Mouse (Mus musculus) lung, embryonic 14.5 days (tissue): ENCODE data around the gene Hdac6. TPM values are rescaled to one million over a fixed set of nuclear protein-coding genes. Genes with fewer than 3 reads are reported as not detected.

Experiments
- ATAC-seq: fragments of 200-750 bp; cut with Nextera tagmentation; 2 replicates; pipeline ENCODE4 v1.8.0; 2017; ENCODE audit warnings: mild to moderate bottlenecking, moderate TSS enrichment, moderate library complexity; ENCODE audit not compliant: insufficient read depth
- DNase-seq: peaks from one replicate; pipeline ENCODE4 v3.0.0-alpha.2; 2015
- H3K27ac ChIP-seq: fragments of 300-500 bp; sonication (generic); 2 replicates; pipeline ENCODE4 v1.5.1; 2014; ENCODE audit warnings: low read depth, mild to moderate bottlenecking, moderate library complexity
- H3K27me3 ChIP-seq: fragments of 300-500 bp; sonication (generic); 2 replicates; pipeline ENCODE4 v1.6.1; 2014; ENCODE audit warnings: low read length, control low read depth; ENCODE audit not compliant: insufficient read depth
- H3K36me3 ChIP-seq: fragments of 300-500 bp; sonication (generic); 2 replicates; pipeline ENCODE4 v1.6.1; 2014; ENCODE audit warnings: control low read depth; ENCODE audit not compliant: insufficient read depth
- H3K4me1 ChIP-seq: fragments of 300-500 bp; sonication (generic); 2 replicates; pipeline ENCODE4 v1.6.1; 2014; ENCODE audit warnings: antibody characterized with exemption, control low read depth; ENCODE audit not compliant: insufficient read depth
- H3K4me2 ChIP-seq: fragments of 300-500 bp; sonication (generic); 2 replicates; pipeline ENCODE4 v1.6.1; 2014; ENCODE audit warnings: mild to moderate bottlenecking
- H3K4me3 ChIP-seq: fragments of 300-500 bp; sonication (generic); 2 replicates; pipeline ENCODE4 v1.5.1; 2014; ENCODE audit warnings: low read depth, low read length
- H3K9ac ChIP-seq: fragments of 300-500 bp; sonication (generic); 2 replicates; pipeline ENCODE4 v1.6.1; 2014
- H3K9me3 ChIP-seq: fragments of 300-500 bp; sonication (generic); 2 replicates; pipeline ENCODE4 v1.6.1; 2016; ENCODE audit warnings: low read depth, low read length, control low read depth
- CTCF ChIP-seq: IDR thresholded peaks from 2 replicates; pipeline ENCODE4 v1.5.1; 2016; ENCODE audit warnings: antibody characterized with exemption, low read depth
- WGBS: fragments of 180-500 bp; shearing (Covaris S2); extraction: QIAGEN DNeasy Blood & Tissue Kit; methylation state at CpG from one replicate; pipeline ENCODE4 v1.1.7; 2014; 5-methylcytosine and 5-hydroxymethylcytosine counted together
- polyA plus RNA-seq: library from polyadenylated mRNA; unstranded; fragments of >200 nt; fragmentation: Nextera tagmentation; extraction: Ambion mirVana; gene quantifications from 2 replicates; pipeline ENCODE4 v1.2.1, GENCODE M21; 2014

Hdac6 gene
- polyA plus RNA-seq, 1 experiment from 2014 or later: 29.1 TPM

- peak; percentile 99 for ATAC-seq
- H3K4me2 ChIP-seq: peak within 1 kb of the TSS; percentile 61
Observed at GRCm38 (mm10) chrX:7898880-7899874, 48.5 kb downstream of the Hdac6 start, which contains the start of the genes Pqbp1 and Timm17b. Gene Pqbp1 (minus strand): TSS chrX:7899269. Gene Timm17b (plus strand): TSS chrX:7899357.

GRCm38 (mm10) chrX:7898211-7898610 lies 49.5 kb downstream of the Hdac6 start:
- Histone ChIP-seq H3K4me3 (peak overlapping the region; percentile 54), H3K4me2 (peak overlapping the region; percentile 61), H3K27ac (no peak overlapping the region), H3K9ac (peak overlapping the region; percentile 49), H3K27me3 (no peaks in the 10 kb centered on the region), H3K4me1 (no peaks in the 10 kb centered on the region), H3K9me3 (no peaks in the 10 kb centered on the region), H3K36me3 (peaks cover 16% of the 10 kb centered on the region)
- DNase-seq (no peak), ATAC-seq (no peak)
- TF ChIP-seq CTCF: no peak
- WGBS: 23% methylated on average over 13 of the region's 13 CpGs

More at GRCm38 (mm10) chrX:7898880-7899874, 48.5 kb downstream of the Hdac6 start, which contains the start of the genes Pqbp1 and Timm17b:
- Histone ChIP-seq H3K36me3 (peaks cover 14% of the 10 kb centered on the region), H3K27me3 (no peaks in the 10 kb centered on the region), H3K9ac (peak within 1 kb of the TSS; percentile 61), H3K9me3 (no peaks in the 10 kb centered on the region), H3K4me3 (peak within 1 kb of the TSS; percentile 54), H3K4me1 (no peaks in the 10 kb centered on the region), H3K27ac (peak within 1 kb of the TSS; percentile 83)
- DNase-seq: peak; percentile 94
- 10% methylated on average over 62 of the region's 62 CpGs for WGBS
- no peak for TF ChIP-seq CTCF

GRCm38 (mm10) chrX:7883841-7884567 lies 63.7 kb downstream of the Hdac6 start, which contains the start of gene Slc35a2:
Gene Slc35a2 (plus strand): TSS chrX:7884028.
- 9% methylated on average over 49 of the region's 49 CpGs for WGBS
- DNase-seq: peak; percentile 84

More at GRCm38 (mm10) chrX:7883841-7884567, 63.7 kb downstream of the Hdac6 start, which contains the start of gene Slc35a2:
- Histone ChIP-seq H3K9me3 (no peaks in the 10 kb centered on the region), H3K36me3 (0 out of 2 replicates have a peak, but pooled peaks cover 6% of the 10 kb centered on the region), H3K4me3 (peak within 1 kb of the TSS; percentile 55), H3K4me2 (peak within 1 kb of the TSS; percentile 64), H3K27me3 (no peaks in the 10 kb centered on the region), H3K27ac (peak within 1 kb of the TSS; percentile 69), H3K4me1 (no peaks in the 10 kb centered on the region), H3K9ac (peak within 1 kb of the TSS; percentile 41)
- TF ChIP-seq CTCF: peak; percentile 27; the same call in 1 of the 2 replicates
- ATAC-seq: peak; percentile 94

Other genes starting within 250 kb of the Hdac6 start
- gene Wdr45, start 233.6 kb downstream of the Hdac6 start, polyA plus RNA-seq: 32.1 and 32.8 TPM in 2 replicates
- 0.49 and 1.1 TPM in 2 replicates for gene Gm45208, start 225.6 kb downstream of the Hdac6 start, polyA plus RNA-seq
- gene Praf2, start 219.4 kb downstream of the Hdac6 start, polyA plus RNA-seq: 71.2 and 71.8 TPM in 2 replicates
- 22.7 and 25.3 TPM in 2 replicates for gene Ccdc120, start 197.0 kb downstream of the Hdac6 start, polyA plus RNA-seq
- gene Tfe3, start 185.3 kb downstream of the Hdac6 start, polyA plus RNA-seq: 21.7 and 22.5 TPM in 2 replicates
- gene Gripap1, start 158.1 kb downstream of the Hdac6 start, polyA plus RNA-seq: 30.7 and 34.1 TPM in 2 replicates
- gene Kcnd1, start 125.6 kb downstream of the Hdac6 start, polyA plus RNA-seq: 1.6 and 2.0 TPM in 2 replicates
- gene Otud5, start 106.5 kb downstream of the Hdac6 start, polyA plus RNA-seq: 29.9 and 31.7 TPM in 2 replicates
- 6.6 and 6.9 TPM in 2 replicates for gene Pim2, start 69.6 kb downstream of the Hdac6 start, polyA plus RNA-seq
- gene Slc35a2, start 63.9 kb downstream of the Hdac6 start, polyA plus RNA-seq: 13.7 and 15.3 TPM in 2 replicates
- 96.0 and 101 TPM in 2 replicates for gene Pqbp1, start 48.6 kb downstream of the Hdac6 start, polyA plus RNA-seq
- 160 and 174 TPM in 2 replicates for gene Timm17b, start 48.5 kb downstream of the Hdac6 start, polyA plus RNA-seq
- not detected in 2 replicates for gene Gm10491, start 40.1 kb downstream of the Hdac6 start, polyA plus RNA-seq
- gene Gm10490, start 38.3 kb downstream of the Hdac6 start, polyA plus RNA-seq: not detected in 2 replicates
- gene Pcsk1n, start 28.1 kb downstream of the Hdac6 start, polyA plus RNA-seq: 0.66 and 0.76 TPM in 2 replicates
- not detected in 2 replicates for gene Eras, start 19.3 kb downstream of the Hdac6 start, polyA plus RNA-seq
- 1.1 and 1.6 TPM in 2 replicates for gene Gata1, start 30.2 kb upstream of the Hdac6 start, polyA plus RNA-seq
- not detected in 2 replicates for gene Glod5, start 70.6 kb upstream of the Hdac6 start, polyA plus RNA-seq
- 71.6 and 74.3 TPM in 2 replicates for gene Suv39h1, start 126.9 kb upstream of the Hdac6 start, polyA plus RNA-seq
- gene Was, start 142.6 kb upstream of the Hdac6 start, polyA plus RNA-seq: 0.43 and 0.60 TPM in 2 replicates
- gene Wdr13, start 185.0 kb upstream of the Hdac6 start, polyA plus RNA-seq: 20.8 and 21.8 TPM in 2 replicates
- 589 and 659 TPM in 2 replicates for gene Rbm3, start 198.0 kb upstream of the Hdac6 start, polyA plus RNA-seq
- gene Tbc1d25, start 228.3 kb upstream of the Hdac6 start, polyA plus RNA-seq: 12.4 and 12.6 TPM in 2 replicates
- 29.5 and 30.5 TPM in 2 replicates for gene Ebp, start 245.6 kb upstream of the Hdac6 start, polyA plus RNA-seq